Mouse (Mus musculus): ENCODE results near the gene Fkbp6. TPM values are rescaled to one million over a fixed set of nuclear protein-coding genes. Genes with fewer than 3 reads are reported as not detected.
A peak's percentile ranks its signal among the peaks of the same experiment; 100 is the strongest.
"Not testable (repeated sequence)": the region's sequence is repeated elsewhere in the genome, so short reads cannot be mapped to it uniquely, and the experiment has no call there.

Fkbp6 gene
- total RNA-seq (2018; cell fraction: chromatin; rRNA removed), result not detected
- under 1 TPM in 1 of 26 experiments, not detected in 25; 0.12 TPM for total RNA-seq (2018; cell fraction: cytosol; rRNA removed)
- total RNA-seq (2018; cell fraction: nucleus; rRNA removed), result not detected
- not detected in 3 replicates for polyA plus RNA-seq (2018)

- WGBS (ENCODE audit: missing documents), result 91% methylated on average over 35 of the region's 35 CpGs
- Histone ChIP-seq H3K27ac (no peak within 1 kb of the TSS), H3K4me3 (ENCODE audit: inconsistent target) (no peak within 1 kb of the TSS), H3K36me3 (ENCODE audit: inconsistent target) (no peaks in the 10 kb centered on the region), H3K79me2 (ENCODE audit: inconsistent target) (no peaks in the 10 kb centered on the region)
Observed at GRCm38 (mm10) chr5:135349862-135350261, at the start of gene Fkbp6. Gene Fkbp6 (minus strand): TSS chr5:135350044.

- H3K4me3 ChIP-seq (ENCODE audit: inconsistent target), result no peak overlapping the region
- H3K36me3 ChIP-seq (ENCODE audit: inconsistent target), result no peaks in the 10 kb centered on the region
- H3K27ac ChIP-seq, result no peak overlapping the region
- H3K79me2 ChIP-seq (ENCODE audit: inconsistent target), result no peaks in the 10 kb centered on the region
- WGBS (ENCODE audit: missing documents), result 85% methylated on average over 6 of the region's 6 CpGs
Observed at GRCm38 (mm10) chr5:135399382-135399781, 49.5 kb upstream of the Fkbp6 start.

DNA sequence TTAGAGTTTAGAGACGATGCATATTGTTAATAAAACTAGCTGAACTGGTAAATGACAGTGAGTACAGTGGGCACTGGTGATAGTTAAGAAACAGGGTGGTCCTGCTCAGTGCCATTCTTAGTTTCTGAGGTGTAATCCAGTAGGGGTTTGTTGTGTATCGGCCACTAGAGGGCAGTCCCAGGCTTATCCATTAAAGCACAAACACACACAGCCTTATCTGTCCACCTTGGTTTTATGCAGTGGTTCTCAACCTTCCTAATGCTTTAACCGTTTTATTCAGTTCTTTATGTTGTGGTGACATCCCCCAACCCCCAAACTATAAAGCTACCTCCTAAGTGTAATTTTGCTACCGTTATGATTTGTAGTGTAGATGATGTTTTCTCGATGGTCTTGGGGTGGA lies 46.0 kb upstream of the Fkbp6 start:
- H3K4me3 ChIP-seq (ENCODE audit: inconsistent target), result no peak overlapping the region
- no peak overlapping the region for H3K27ac ChIP-seq
- H3K79me2 ChIP-seq (ENCODE audit: inconsistent target), result peaks cover 30% of the 10 kb centered on the region
- 47% methylated on average over 5 of the region's 5 CpGs for WGBS (ENCODE audit: missing documents)
- peaks cover 11% of the 10 kb centered on the region; the same call in 1 of the 2 replicates for H3K36me3 ChIP-seq (ENCODE audit: inconsistent target)

- peak within 1 kb of the TSS; percentile 50 for H3K4me3 ChIP-seq (ENCODE audit: inconsistent target)
- peaks cover 46% of the 10 kb centered on the region for H3K79me2 ChIP-seq (ENCODE audit: inconsistent target)
- WGBS (ENCODE audit: missing documents), result under 1% methylated on average over 98 of the region's 110 CpGs
- peaks cover 20% of the 10 kb centered on the region; the same call in 1 of the 2 replicates for H3K36me3 ChIP-seq (ENCODE audit: inconsistent target)
- peak within 1 kb of the TSS; percentile 36 for H3K27ac ChIP-seq
Observed at GRCm38 (mm10) chr5:135394004-135394823, 44.4 kb upstream of the Fkbp6 start, which contains the start of gene Pom121. Gene Pom121 (minus strand): TSS chr5:135394546.

GRCm38 (mm10) chr5:135383771-135384170 lies 33.9 kb upstream of the Fkbp6 start:
- Histone ChIP-seq H3K36me3 (ENCODE audit: inconsistent target) (peaks cover 88% of the 10 kb centered on the region), H3K27ac (no peak overlapping the region), H3K4me3 (ENCODE audit: inconsistent target) (no peak overlapping the region), H3K79me2 (ENCODE audit: inconsistent target) (peaks cover 7% of the 10 kb centered on the region; the same call in 1 of the 2 replicates)
- WGBS (ENCODE audit: missing documents), result 92% methylated on average over 10 of the region's 10 CpGs

GRCm38 (mm10) chr5:135382746-135383145 lies 32.9 kb upstream of the Fkbp6 start:
- WGBS (ENCODE audit: missing documents), result 92% methylated on average over 7 of the region's 7 CpGs
- no peak overlapping the region for H3K27ac ChIP-seq
- H3K4me3 ChIP-seq (ENCODE audit: inconsistent target), result no peak overlapping the region
- peaks cover 89% of the 10 kb centered on the region for H3K36me3 ChIP-seq (ENCODE audit: inconsistent target)
- peaks cover under 1% of the 10 kb centered on the region; the same call in 1 of the 2 replicates for H3K79me2 ChIP-seq (ENCODE audit: inconsistent target)

- 95% methylated on average over 10 of the region's 10 CpGs for WGBS (ENCODE audit: missing documents)
- H3K36me3 ChIP-seq (ENCODE audit: inconsistent target), result peaks cover 86% of the 10 kb centered on the region
- H3K4me3 ChIP-seq (ENCODE audit: inconsistent target), result no peak overlapping the region
- H3K79me2 ChIP-seq (ENCODE audit: inconsistent target), result no peaks in the 10 kb centered on the region
- no peak overlapping the region for H3K27ac ChIP-seq
Observed at GRCm38 (mm10) chr5:135381356-135381925, 31.6 kb upstream of the Fkbp6 start.

DNA sequence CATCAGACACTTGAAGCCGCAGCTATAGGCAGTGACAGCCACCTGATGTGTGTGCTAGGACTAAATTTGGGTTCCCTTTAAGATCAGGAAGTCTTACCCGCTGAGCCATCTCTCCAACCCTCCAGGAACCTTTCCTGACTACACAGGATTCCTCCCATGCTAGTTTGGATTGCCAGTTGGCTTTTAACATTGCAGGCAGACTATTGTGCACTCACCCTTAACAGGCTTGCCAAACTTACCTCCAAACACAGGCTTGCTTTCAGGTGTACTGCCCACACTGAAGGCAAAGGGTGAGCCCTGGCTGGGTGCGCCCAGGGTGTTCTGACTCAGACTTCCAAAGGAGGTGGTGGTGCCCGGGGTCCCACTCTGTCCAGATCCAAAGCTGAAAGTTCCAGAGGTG lies 30.8 kb upstream of the Fkbp6 start:
- H3K36me3 ChIP-seq (ENCODE audit: inconsistent target), result peaks cover 93% of the 10 kb centered on the region
- H3K27ac ChIP-seq, result no peak overlapping the region
- no peak overlapping the region for H3K4me3 ChIP-seq (ENCODE audit: inconsistent target)
- no peaks in the 10 kb centered on the region for H3K79me2 ChIP-seq (ENCODE audit: inconsistent target)
- 91% methylated on average over 4 of the region's 4 CpGs for WGBS (ENCODE audit: missing documents)

DNA sequence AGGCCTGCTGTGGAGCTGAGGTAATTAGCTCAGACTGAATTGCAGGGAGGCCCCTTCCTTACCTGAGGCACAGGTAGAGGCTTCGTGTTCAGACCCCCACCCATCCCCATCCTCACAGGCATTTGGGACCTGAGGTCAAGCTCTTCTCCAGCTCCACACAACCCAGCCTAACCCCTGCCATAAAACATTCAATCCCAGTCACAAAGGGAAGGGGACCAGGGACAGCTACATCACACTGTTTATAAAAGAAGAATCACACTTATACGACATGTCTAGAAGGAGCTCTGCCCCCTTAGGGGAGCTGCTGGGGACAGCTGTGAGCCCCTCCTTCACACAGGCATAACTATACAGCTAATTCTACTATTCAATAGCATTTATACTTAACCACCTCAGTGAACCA lies 26.5 kb upstream of the Fkbp6 start:
- Histone ChIP-seq H3K27ac (no peak overlapping the region), H3K4me3 (ENCODE audit: inconsistent target) (no peak overlapping the region), H3K79me2 (ENCODE audit: inconsistent target) (no peaks in the 10 kb centered on the region), H3K36me3 (ENCODE audit: inconsistent target) (peaks cover 71% of the 10 kb centered on the region)
- WGBS (ENCODE audit: missing documents), result 84% methylated on average over 2 of the region's 2 CpGs

DNA sequence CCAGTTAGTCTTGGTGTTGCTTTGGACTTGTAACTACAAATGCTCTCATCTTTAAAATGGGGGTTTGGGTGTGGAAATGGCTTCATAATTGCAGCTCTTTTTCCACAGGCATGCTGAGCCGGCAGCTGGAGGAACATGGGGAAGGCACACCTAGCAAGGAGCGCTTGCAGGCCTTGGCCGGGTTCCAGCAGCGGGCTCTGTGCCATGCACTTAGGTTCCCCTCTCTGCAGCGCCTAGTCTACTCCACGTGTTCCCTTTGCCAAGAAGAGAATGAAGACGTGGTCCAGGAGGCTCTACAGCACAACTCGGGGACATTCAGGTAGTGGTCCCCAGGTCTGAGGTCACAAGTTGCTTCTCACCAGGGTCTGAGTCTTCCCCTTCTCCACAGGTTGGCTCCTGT lies 25.3 kb upstream of the Fkbp6 start:
- Histone ChIP-seq H3K27ac (no peak overlapping the region), H3K36me3 (ENCODE audit: inconsistent target) (peaks cover 59% of the 10 kb centered on the region), H3K79me2 (ENCODE audit: inconsistent target) (peaks cover 6% of the 10 kb centered on the region; the same call in 1 of the 2 replicates), H3K4me3 (ENCODE audit: inconsistent target) (no peak overlapping the region)
- WGBS (ENCODE audit: missing documents), result 61% methylated on average over 8 of the region's 8 CpGs

GRCm38 (mm10) chr5:135373601-135374000 lies 23.8 kb upstream of the Fkbp6 start:
- Histone ChIP-seq H3K79me2 (ENCODE audit: inconsistent target) (peaks cover 7% of the 10 kb centered on the region; the same call in 1 of the 2 replicates), H3K27ac (no peak overlapping the region), H3K36me3 (ENCODE audit: inconsistent target) (peaks cover 44% of the 10 kb centered on the region), H3K4me3 (ENCODE audit: inconsistent target) (no peak overlapping the region)
- 95% methylated on average over 5 of the region's 5 CpGs for WGBS (ENCODE audit: missing documents)

DNA sequence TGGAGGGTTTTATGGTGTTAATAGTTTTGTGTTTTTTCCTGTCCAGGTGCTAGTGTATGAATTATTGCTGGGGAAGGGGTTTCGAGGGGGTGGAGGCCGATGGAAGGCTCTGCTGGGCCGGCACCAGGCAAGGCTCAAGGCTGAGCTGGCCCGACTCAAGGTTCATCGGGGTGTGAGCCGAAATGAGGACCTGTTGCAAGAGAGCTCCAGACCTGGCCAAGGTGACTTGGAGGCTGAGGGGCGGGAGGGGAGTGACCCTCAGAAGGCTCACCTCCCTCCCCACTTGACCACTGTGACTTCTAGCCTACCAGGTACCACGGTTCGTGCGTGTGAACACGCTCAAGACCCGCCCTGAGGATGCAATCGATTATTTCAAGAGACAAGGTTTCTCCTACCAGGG lies 21.4 kb upstream of the Fkbp6 start:
- Histone ChIP-seq H3K4me3 (ENCODE audit: inconsistent target) (no peak overlapping the region), H3K79me2 (ENCODE audit: inconsistent target) (peaks cover 7% of the 10 kb centered on the region; the same call in 1 of the 2 replicates), H3K27ac (no peak overlapping the region), H3K36me3 (ENCODE audit: inconsistent target) (peaks cover 23% of the 10 kb centered on the region)
- WGBS (ENCODE audit: missing documents), result 91% methylated on average over 10 of the region's 13 CpGs

DNA sequence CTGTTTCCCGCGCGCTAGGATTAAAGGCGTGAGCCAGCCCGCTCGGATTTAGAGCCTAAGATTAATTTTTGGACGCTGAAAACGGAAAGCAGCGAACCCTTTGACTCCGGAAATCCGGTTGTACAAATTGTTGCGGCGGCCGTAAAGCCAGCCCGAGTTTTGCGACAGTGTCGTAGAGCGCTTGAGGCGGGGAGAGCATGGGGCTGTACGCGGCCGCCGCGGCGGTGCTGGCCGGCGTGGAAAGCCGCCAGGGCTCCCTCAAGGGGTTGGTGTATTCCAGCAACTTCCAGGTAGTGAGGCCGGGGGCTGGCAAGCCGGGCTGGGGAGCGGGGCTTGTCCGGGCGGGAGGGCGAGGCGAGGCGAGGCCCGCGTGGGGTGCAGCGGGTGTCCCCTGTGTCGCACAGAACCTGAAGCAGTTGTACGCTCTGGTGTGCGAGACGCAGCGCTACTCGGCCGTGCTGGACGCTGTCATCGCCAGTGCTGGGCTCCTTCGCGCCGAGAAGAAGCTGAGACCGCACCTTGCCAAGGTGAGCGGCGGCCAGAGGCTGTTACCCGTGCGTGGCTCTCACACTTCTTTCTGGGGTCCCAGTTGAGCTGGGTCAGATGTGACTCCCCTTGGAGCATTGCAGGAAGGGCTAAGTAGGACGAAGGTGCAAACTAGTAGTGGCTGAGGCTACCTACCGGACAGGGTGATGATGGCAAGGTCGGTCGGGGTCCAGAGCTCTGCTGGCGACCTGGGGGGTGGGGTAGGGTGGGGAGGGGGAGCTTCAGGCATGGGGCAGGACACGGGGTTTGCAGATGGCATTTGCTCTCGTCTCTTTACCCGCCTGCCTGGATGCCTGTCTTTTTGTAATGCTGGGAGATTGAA lies 20.2 kb upstream of the Fkbp6 start, which contains the start of gene Nsun5:
Gene Nsun5, plus strand, starts transcription at position 167 of the 868 bp plus-strand sequence.
- peak within 1 kb of the TSS; percentile 73 for H3K27ac ChIP-seq
- WGBS (ENCODE audit: missing documents), result 1% methylated on average over 64 of the region's 64 CpGs
- peaks cover 11% of the 10 kb centered on the region for H3K36me3 ChIP-seq (ENCODE audit: inconsistent target)
- H3K79me2 ChIP-seq (ENCODE audit: inconsistent target), result peaks cover 7% of the 10 kb centered on the region; the same call in 1 of the 2 replicates
- peak within 1 kb of the TSS; percentile 72 for H3K4me3 ChIP-seq (ENCODE audit: inconsistent target)

DNA sequence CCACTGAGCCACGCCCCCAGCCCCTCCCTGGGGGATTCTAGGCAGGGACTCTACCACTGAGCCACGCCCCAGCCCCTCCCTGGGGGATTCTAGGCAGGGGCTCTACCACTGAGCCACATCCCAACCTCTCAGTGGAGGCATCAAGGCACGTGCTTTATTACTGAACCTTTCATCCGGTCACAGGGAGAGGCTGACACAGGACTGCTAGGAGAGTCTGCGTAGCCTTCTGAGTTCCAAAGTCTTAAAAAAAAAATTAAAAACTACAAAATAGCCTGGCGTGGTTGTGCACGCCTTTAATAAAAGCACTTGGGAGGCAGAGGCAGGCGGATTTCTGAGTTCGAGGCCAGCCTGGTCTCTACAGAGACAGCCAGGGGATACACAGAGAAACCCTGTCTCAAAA lies 19.4 kb upstream of the Fkbp6 start:
- peak overlapping the region; percentile 73 for H3K27ac ChIP-seq
- WGBS (ENCODE audit: missing documents), result 64% methylated on average over 7 of the region's 9 CpGs
- H3K79me2 ChIP-seq (ENCODE audit: inconsistent target); H3K36me3 ChIP-seq (ENCODE audit: inconsistent target): not testable (repeated sequence)
- H3K4me3 ChIP-seq (ENCODE audit: inconsistent target), result peak overlapping the region; percentile 72

Data from macrophage (primary cell).